Mouse (Mus musculus) hindbrain, embryonic 12.5 days (tissue): ENCODE measurements at regions not wholly inside any gene's neighbourhood (a gene's known extent, or its start where the extent isn't known, plus 50 kb on each side); places are given as distances from the start of the nearest gene placed in this dataset.

ENCODE experiments used
- ATAC-seq: fragments of 200-750 bp; cut with Nextera tagmentation; 2 replicates; pipeline ENCODE4 v1.8.0; 2017; ENCODE audit warnings: moderate TSS enrichment; ENCODE audit not compliant: low FRiP score
- H3K27ac ChIP-seq: fragments of 300-500 bp; sonication (generic); 2 replicates; pipeline ENCODE4 v1.5.1; 2016; ENCODE audit warnings: mild to moderate bottlenecking
- H3K27me3 ChIP-seq: fragments of 300-500 bp; sonication (generic); 2 replicates; pipeline ENCODE4 v1.6.1; 2016; ENCODE audit warnings: mild to moderate bottlenecking
- H3K36me3 ChIP-seq: fragments of 300-500 bp; sonication (generic); 2 replicates; pipeline ENCODE4 v1.6.1; 2016; ENCODE audit warnings: mild to moderate bottlenecking
- H3K4me1 ChIP-seq: fragments of 300-500 bp; sonication (generic); 2 replicates; pipeline ENCODE4 v1.6.1; 2016
- H3K4me2 ChIP-seq: fragments of 300-500 bp; sonication (generic); replicated peaks from 2 replicates; pipeline ENCODE4 v1.6.1; 2016; ENCODE audit warnings: mild to moderate bottlenecking
- H3K4me3 ChIP-seq: fragments of 300-500 bp; sonication (generic); 2 replicates; pipeline ENCODE4 v1.5.1; 2016; ENCODE audit warnings: mild to moderate bottlenecking
- H3K9ac ChIP-seq: fragments of 300-500 bp; sonication (generic); 2 replicates; pipeline ENCODE4 v1.6.1; 2016; ENCODE audit warnings: mild to moderate bottlenecking, moderate library complexity
- H3K9me3 ChIP-seq: fragments of 300-500 bp; sonication (generic); replicated peaks from 2 replicates; pipeline ENCODE4 v1.6.1; 2016; ENCODE audit warnings: mild to moderate bottlenecking
- WGBS: fragments of 180-500 bp; shearing (Covaris S2); methylation state at CpG from one replicate; pipeline ENCODE4 v1.1.7; 2016; 5-methylcytosine and 5-hydroxymethylcytosine counted together

GRCm38 (mm10) chr7:115086542-115087448 is 343.3 kb downstream of the Insc start:
- no peak overlapping the region for H3K4me2 ChIP-seq
- peaks cover 19% of the 10 kb centered on the region for H3K27me3 ChIP-seq
- no peak for ATAC-seq
- H3K9me3 ChIP-seq, result no peaks in the 10 kb centered on the region
- H3K4me1 ChIP-seq, result no peaks in the 10 kb centered on the region
- no peaks in the 10 kb centered on the region for H3K36me3 ChIP-seq
- H3K4me3 ChIP-seq, result no peak overlapping the region
- H3K9ac ChIP-seq, result no peak overlapping the region
- 77% methylated on average over 4 of the region's 4 CpGs for WGBS
- H3K27ac ChIP-seq, result no peak overlapping the region

GRCm38 (mm10) chr7:115092481-115093050 is 349.1 kb downstream of the Insc start:
- WGBS, result 83% methylated on average over 3 of the region's 3 CpGs
- Histone ChIP-seq H3K4me3 (no peak overlapping the region), H3K27me3 (peaks cover 8% of the 10 kb centered on the region; the same call in 1 of the 2 replicates), H3K9me3 (no peaks in the 10 kb centered on the region), H3K27ac (no peak overlapping the region), H3K9ac (no peak overlapping the region), H3K4me1 (no peaks in the 10 kb centered on the region), H3K4me2 (no peak overlapping the region), H3K36me3 (no peaks in the 10 kb centered on the region)
- no peak for ATAC-seq

GRCm38 (mm10) chr7:115106041-115106440 is 362.5 kb downstream of the Insc start:
- H3K9ac ChIP-seq, result no peak overlapping the region
- no peak overlapping the region for H3K27ac ChIP-seq
- H3K4me2 ChIP-seq, result no peak overlapping the region
- H3K4me3 ChIP-seq, result no peak overlapping the region
- no peak for ATAC-seq
- H3K4me1 ChIP-seq, result no peaks in the 10 kb centered on the region
- no peaks in the 10 kb centered on the region for H3K36me3 ChIP-seq
- no peaks in the 10 kb centered on the region for H3K27me3 ChIP-seq
- 76% methylated on average over 2 of the region's 2 CpGs for WGBS
- H3K9me3 ChIP-seq, result no peaks in the 10 kb centered on the region

- H3K4me1 ChIP-seq, result no peaks in the 10 kb centered on the region
- no peaks in the 10 kb centered on the region for H3K9me3 ChIP-seq
- no peak overlapping the region for H3K4me2 ChIP-seq
- no peak overlapping the region for H3K9ac ChIP-seq
- WGBS, result 44% methylated on average over 3 of the region's 3 CpGs
- H3K36me3 ChIP-seq, result no peaks in the 10 kb centered on the region
- H3K4me3 ChIP-seq, result no peak overlapping the region
- H3K27me3 ChIP-seq, result no peaks in the 10 kb centered on the region
- no peak overlapping the region for H3K27ac ChIP-seq
- no peak for ATAC-seq
Observed at GRCm38 (mm10) chr7:115112282-115112681, 368.8 kb downstream of the Insc start.

- H3K9ac ChIP-seq, result no peak overlapping the region
- no peak overlapping the region for H3K27ac ChIP-seq
- H3K4me3 ChIP-seq, result no peak overlapping the region
- H3K4me2 ChIP-seq, result no peak overlapping the region
- H3K4me1 ChIP-seq, result peaks cover 10% of the 10 kb centered on the region
- ATAC-seq, result no peak
- H3K9me3 ChIP-seq, result no peaks in the 10 kb centered on the region
- 53% methylated on average over 2 of the region's 2 CpGs for WGBS
- 0 out of 2 replicates have a peak, but pooled peaks cover 4% of the 10 kb centered on the region for H3K27me3 ChIP-seq
- no peaks in the 10 kb centered on the region for H3K36me3 ChIP-seq
Observed at GRCm38 (mm10) chr7:115123283-115123682, 379.8 kb downstream of the Insc start.

GRCm38 (mm10) chr7:115129001-115129400 is 385.5 kb downstream of the Insc start:
- 30% methylated on average over 3 of the region's 3 CpGs for WGBS
- H3K9ac ChIP-seq, result no peak overlapping the region
- ATAC-seq, result no peak
- H3K36me3 ChIP-seq, result no peaks in the 10 kb centered on the region
- H3K27me3 ChIP-seq, result 0 out of 2 replicates have a peak, but pooled peaks cover 4% of the 10 kb centered on the region
- H3K4me2 ChIP-seq, result no peak overlapping the region
- H3K4me3 ChIP-seq, result no peak overlapping the region
- H3K9me3 ChIP-seq, result no peaks in the 10 kb centered on the region
- no peak overlapping the region for H3K27ac ChIP-seq
- peaks cover 26% of the 10 kb centered on the region for H3K4me1 ChIP-seq

GRCm38 (mm10) chr7:115131259-115131969 is 387.9 kb downstream of the Insc start:
- Histone ChIP-seq H3K9ac (no peak overlapping the region), H3K4me1 (peaks cover 26% of the 10 kb centered on the region), H3K27me3 (0 out of 2 replicates have a peak, but pooled peaks cover 4% of the 10 kb centered on the region), H3K36me3 (no peaks in the 10 kb centered on the region), H3K4me3 (no peak overlapping the region), H3K9me3 (no peaks in the 10 kb centered on the region), H3K4me2 (no peak overlapping the region), H3K27ac (no peak overlapping the region)
- ATAC-seq, result no peak
- 62% methylated on average over 10 of the region's 10 CpGs for WGBS

GRCm38 (mm10) chr7:115131970-115132551 is 388.6 kb downstream of the Insc start:
- WGBS, result 37% methylated on average over 11 of the region's 11 CpGs
- H3K9ac ChIP-seq, result no peak overlapping the region

GRCm38 (mm10) chr7:115132595-115132994 is 389.1 kb downstream of the Insc start:
- no peak for ATAC-seq
- Histone ChIP-seq H3K4me1 (peaks cover 22% of the 10 kb centered on the region), H3K9ac (no peak overlapping the region), H3K4me2 (no peak overlapping the region), H3K36me3 (no peaks in the 10 kb centered on the region), H3K27ac (no peak overlapping the region), H3K27me3 (0 out of 2 replicates have a peak, but pooled peaks cover 4% of the 10 kb centered on the region), H3K4me3 (no peak overlapping the region), H3K9me3 (no peaks in the 10 kb centered on the region)
- 79% methylated on average over 3 of the region's 3 CpGs for WGBS

More at GRCm38 (mm10) chr7:115131970-115132551, 388.6 kb downstream of the Insc start:
- Histone ChIP-seq H3K36me3 (no peaks in the 10 kb centered on the region), H3K9me3 (no peaks in the 10 kb centered on the region), H3K4me3 (no peak overlapping the region), H3K4me2 (no peak overlapping the region), H3K27ac (no peak overlapping the region), H3K4me1 (peaks cover 26% of the 10 kb centered on the region), H3K27me3 (0 out of 2 replicates have a peak, but pooled peaks cover 4% of the 10 kb centered on the region)
- ATAC-seq, result peak; percentile 57

GRCm38 (mm10) chr7:115134926-115135575 is 391.6 kb downstream of the Insc start:
- WGBS, result 83% methylated on average over 3 of the region's 3 CpGs
- Histone ChIP-seq H3K4me3 (no peak overlapping the region), H3K4me1 (peaks cover 10% of the 10 kb centered on the region; the same call in 1 of the 2 replicates), H3K4me2 (no peak overlapping the region), H3K9me3 (no peaks in the 10 kb centered on the region), H3K27ac (no peak overlapping the region), H3K9ac (no peak overlapping the region), H3K36me3 (no peaks in the 10 kb centered on the region), H3K27me3 (no peaks in the 10 kb centered on the region)
- no peak for ATAC-seq

- WGBS, result 53% methylated on average over 3 of the region's 3 CpGs
- Histone ChIP-seq H3K27ac (no peak overlapping the region), H3K4me1 (no peaks in the 10 kb centered on the region), H3K27me3 (no peaks in the 10 kb centered on the region), H3K36me3 (no peaks in the 10 kb centered on the region), H3K4me3 (no peak overlapping the region), H3K4me2 (no peak overlapping the region), H3K9ac (no peak overlapping the region), H3K9me3 (no peaks in the 10 kb centered on the region)
- ATAC-seq, result no peak
Observed at GRCm38 (mm10) chr7:115140286-115140685, 396.8 kb downstream of the Insc start.
